Mouse (Mus musculus) hindbrain, embryonic 10.5 days (tissue): Measurements from ENCODE around the gene Pcdh8. TPM values are rescaled to one million over a fixed set of nuclear protein-coding genes. Genes with fewer than 3 reads are reported as not detected.

Experiments
- DNase-seq: peaks from one replicate; pipeline ENCODE4 v3.0.0-alpha.2; 2017; ENCODE audit warnings: low spot score
- H3K27ac ChIP-seq: fragments of 300-500 bp; sonication (generic); 2 replicates; pipeline ENCODE4 v1.5.1; 2016; ENCODE audit warnings: mild to moderate bottlenecking, moderate library complexity
- H3K27me3 ChIP-seq: fragments of 300-500 bp; sonication (generic); 2 replicates; pipeline ENCODE4 v1.6.1; 2016; ENCODE audit warnings: mild to moderate bottlenecking; ENCODE audit not compliant: poor library complexity, insufficient read depth, severe bottlenecking
- H3K36me3 ChIP-seq: fragments of 300-500 bp; sonication (generic); 2 replicates; pipeline ENCODE4 v1.6.1; 2016; ENCODE audit warnings: mild to moderate bottlenecking, moderate library complexity
- H3K4me1 ChIP-seq: fragments of 300-500 bp; sonication (generic); replicated peaks from 2 replicates; pipeline ENCODE4 v1.6.1; 2016; ENCODE audit warnings: mild to moderate bottlenecking
- H3K4me3 ChIP-seq: fragments of 300-500 bp; sonication (generic); 2 replicates; pipeline ENCODE4 v1.5.1; 2016; ENCODE audit warnings: mild to moderate bottlenecking, moderate library complexity
- H3K9me3 ChIP-seq: fragments of 300-500 bp; sonication (generic); 2 replicates; pipeline ENCODE4 v1.6.1; 2016; ENCODE audit warnings: mild to moderate bottlenecking, moderate library complexity
- WGBS: fragments of 180-500 bp; shearing (Covaris S2); methylation state at CpG from one replicate; pipeline ENCODE4 v1.1.7; 2016; 5-methylcytosine and 5-hydroxymethylcytosine counted together
- microRNA counts: library from miRNA; unstranded; fragments of <30 nt; microRNA quantifications from one replicate; lab custom pipeline; 2017
- polyA plus RNA-seq: library from polyadenylated mRNA; unstranded; fragments of >200 nt; fragmentation: Nextera tagmentation; extraction: Ambion mirVana; gene quantifications from 2 replicates; pipeline ENCODE4 v1.2.1, GENCODE M21; 2016

The Pcdh8 gene
- polyA plus RNA-seq, 1 experiment from 2014 or later: 41.3 TPM

DNA sequence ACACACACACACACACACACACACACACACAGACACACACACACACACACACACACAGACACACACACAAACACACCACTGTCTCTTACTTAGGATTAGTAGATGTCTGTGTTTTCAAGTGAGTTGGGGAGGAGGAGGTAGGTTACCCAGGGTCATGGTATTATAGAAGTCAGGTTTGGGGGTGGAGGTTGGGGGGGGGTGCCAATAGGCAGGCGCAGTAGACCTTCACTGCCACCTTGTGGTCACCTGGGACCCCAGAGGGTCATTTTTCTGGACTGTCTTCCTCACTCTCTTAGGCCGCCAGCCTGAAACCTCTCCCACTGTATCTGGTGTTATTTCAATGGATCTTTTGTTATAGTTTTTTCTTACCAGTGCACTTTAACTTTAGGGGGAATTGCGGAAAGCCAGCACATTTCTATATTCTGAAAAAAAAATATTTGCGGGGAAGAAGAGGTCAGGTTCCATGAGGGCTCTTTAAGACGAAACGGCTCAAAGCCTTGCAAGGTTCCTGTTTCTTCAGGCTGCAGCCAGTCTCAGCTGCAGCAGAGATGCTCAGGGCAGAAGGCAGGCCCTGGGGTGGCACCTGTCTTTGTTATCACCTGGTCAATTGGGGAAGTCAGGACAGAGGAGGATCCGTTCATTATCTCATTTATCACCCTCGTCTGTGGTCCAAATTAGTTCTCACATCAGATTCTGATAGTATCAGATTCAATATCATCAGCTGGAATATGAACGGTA is 33.3 kb downstream of the Pcdh8 start:
- WGBS: 68% methylated on average over 9 of the region's 9 CpGs
- H3K4me3 ChIP-seq: no peak overlapping the region

DNA sequence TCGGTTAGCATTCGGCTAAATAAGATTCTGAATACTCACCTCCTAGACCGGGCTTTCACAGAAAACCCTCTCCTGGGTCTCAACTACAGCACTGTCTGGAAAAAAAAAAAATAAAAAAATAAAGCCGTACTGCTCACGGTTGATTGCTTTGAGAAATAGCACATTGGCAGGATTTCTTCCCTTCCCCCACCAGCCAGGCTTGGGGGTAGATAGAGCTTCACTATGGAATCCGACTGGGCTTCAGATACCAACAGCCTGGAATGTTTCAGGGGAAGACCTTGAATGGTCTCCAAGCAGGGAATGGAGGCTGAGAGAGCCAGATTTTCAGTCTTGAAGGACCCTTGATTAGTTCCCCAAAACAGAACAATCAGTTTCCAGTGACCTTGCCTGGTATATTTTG is 34.3 kb downstream of the Pcdh8 start:
- H3K9me3 ChIP-seq: no peaks in the 10 kb centered on the region
- DNase-seq: no peak
- H3K27me3 ChIP-seq: no peaks in the 10 kb centered on the region
- peak overlapping the region; percentile 56; the same call in 1 of the 2 replicates for H3K27ac ChIP-seq
- WGBS: 72% methylated on average over 6 of the region's 6 CpGs
- no peaks in the 10 kb centered on the region for H3K36me3 ChIP-seq
- H3K4me1 ChIP-seq: no peaks in the 10 kb centered on the region
- no peak overlapping the region for H3K4me3 ChIP-seq

More for the DNA sequence above, 33.3 kb downstream of the Pcdh8 start:
- H3K36me3 ChIP-seq: no peaks in the 10 kb centered on the region
- no peak overlapping the region for H3K27ac ChIP-seq
- no peaks in the 10 kb centered on the region for H3K27me3 ChIP-seq
- H3K4me1 ChIP-seq: no peaks in the 10 kb centered on the region
- H3K9me3 ChIP-seq: no peaks in the 10 kb centered on the region
- peak; percentile 45 for DNase-seq

DNA sequence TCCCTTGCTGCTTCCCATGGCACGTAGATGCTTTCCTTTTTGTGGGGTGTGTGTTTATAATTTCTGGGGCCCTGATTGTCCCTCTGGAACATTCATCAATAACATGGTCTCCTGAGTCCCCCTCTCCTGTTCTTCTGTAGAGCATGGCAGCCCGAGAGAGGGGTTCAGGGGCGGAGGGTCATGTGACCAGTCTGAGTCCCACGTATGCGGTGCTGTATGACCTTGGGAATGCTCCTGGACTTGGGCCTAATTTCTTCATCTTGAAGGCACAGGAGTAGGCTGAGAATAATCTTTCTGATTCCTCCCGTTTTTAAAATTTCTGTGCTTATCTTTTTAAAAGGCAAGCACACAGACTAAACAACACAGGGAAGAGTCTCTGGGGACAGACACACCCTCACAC is 37.6 kb downstream of the Pcdh8 start:
- Histone ChIP-seq H3K36me3 (no peaks in the 10 kb centered on the region), H3K9me3 (no peaks in the 10 kb centered on the region), H3K4me1 (no peaks in the 10 kb centered on the region), H3K4me3 (no peak overlapping the region), H3K27me3 (no peaks in the 10 kb centered on the region), H3K27ac (no peak overlapping the region)
- WGBS: 83% methylated on average over 6 of the region's 6 CpGs
- DNase-seq: no peak

DNA sequence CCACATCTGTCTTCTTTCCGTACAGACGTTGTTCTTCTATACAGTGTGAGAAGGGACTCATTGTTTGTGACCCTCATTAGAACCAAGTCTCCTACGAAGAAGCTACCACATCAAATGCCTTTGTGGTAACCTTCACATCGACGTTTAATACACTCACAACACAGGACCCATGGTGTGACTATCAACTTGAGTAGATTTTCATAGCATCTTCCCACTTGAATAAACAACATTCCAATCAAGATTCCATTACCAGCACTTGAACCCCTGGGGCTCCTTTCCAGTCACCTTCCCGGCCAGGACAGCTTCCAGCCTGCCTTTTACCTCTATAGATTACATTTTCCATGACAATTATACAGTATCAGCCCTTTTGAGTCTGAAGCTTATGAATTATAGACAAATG is 42.3 kb downstream of the Pcdh8 start:
- no peaks in the 10 kb centered on the region for H3K9me3 ChIP-seq
- H3K27me3 ChIP-seq: no peaks in the 10 kb centered on the region
- H3K4me3 ChIP-seq: no peak overlapping the region
- DNase-seq: no peak
- no peaks in the 10 kb centered on the region for H3K36me3 ChIP-seq
- no peak overlapping the region for H3K27ac ChIP-seq
- H3K4me1 ChIP-seq: peaks cover 5% of the 10 kb centered on the region; the same call in 1 of the 2 replicates
- 69% methylated on average over 6 of the region's 6 CpGs for WGBS

DNA sequence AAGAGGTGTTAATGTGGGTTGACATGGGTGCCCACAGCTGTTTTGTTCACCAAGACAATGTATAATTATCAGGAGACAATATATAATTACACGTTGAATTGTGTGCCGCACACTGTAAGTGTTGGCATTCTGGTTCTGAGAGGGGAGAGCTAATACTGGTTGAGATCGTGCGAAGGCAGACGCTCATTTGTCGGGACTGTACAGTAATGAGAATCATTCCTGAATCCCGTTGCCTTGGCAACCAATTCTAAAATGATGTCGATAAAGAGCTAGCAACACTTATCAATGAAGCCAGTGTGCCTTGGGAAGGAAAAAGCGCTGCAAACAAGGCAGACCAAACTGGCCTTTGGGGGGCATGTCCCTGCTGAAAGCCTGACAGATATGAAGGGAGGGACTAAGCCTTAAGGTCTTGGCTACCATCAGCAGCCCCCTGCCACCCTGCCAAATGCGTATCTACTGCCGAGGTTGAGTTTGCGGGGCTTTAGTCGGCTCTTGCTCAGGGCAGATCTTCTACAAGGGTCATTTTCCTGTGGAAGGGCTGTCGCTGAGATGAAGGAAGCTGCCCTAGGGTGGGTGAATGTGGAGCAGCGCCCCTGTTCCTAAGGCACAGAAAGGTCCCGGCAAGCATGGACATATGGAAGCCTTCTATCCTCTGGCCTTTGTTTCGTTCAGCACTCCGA is 47.0 kb downstream of the Pcdh8 start:
- WGBS: 86% methylated on average over 18 of the region's 18 CpGs
- Histone ChIP-seq H3K9me3 (no peaks in the 10 kb centered on the region), H3K4me1 (peaks cover 18% of the 10 kb centered on the region; the same call in 1 of the 2 replicates), H3K4me3 (no peak overlapping the region), H3K36me3 (no peaks in the 10 kb centered on the region), H3K27ac (peak overlapping the region; percentile 66), H3K27me3 (no peaks in the 10 kb centered on the region)
- no peak for DNase-seq

DNA sequence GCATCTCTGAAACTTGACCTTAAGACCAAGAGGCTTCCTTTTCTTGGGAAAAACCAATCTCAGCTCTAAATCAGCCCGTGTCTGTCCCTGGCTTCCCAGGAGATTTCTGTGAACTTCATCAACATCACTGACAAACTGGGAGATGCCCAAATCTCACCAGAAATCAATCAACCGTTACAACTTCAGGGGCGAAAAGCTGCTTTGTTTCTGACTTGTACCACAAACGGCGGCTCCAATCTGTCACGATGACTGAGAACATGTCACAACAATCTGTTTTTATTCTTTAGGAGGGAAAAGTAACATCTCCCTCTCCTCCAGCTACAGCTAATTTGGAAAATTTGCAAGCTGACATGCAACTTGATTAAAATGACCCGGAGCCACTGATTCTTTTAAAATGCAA is 48.9 kb downstream of the Pcdh8 start:
- Histone ChIP-seq H3K9me3 (no peaks in the 10 kb centered on the region), H3K36me3 (no peaks in the 10 kb centered on the region), H3K4me3 (no peak overlapping the region), H3K27me3 (no peaks in the 10 kb centered on the region), H3K4me1 (peaks cover 18% of the 10 kb centered on the region; the same call in 1 of the 2 replicates), H3K27ac (0 out of 2 replicates have a peak overlapping the region, but pooled peaks have one; percentile 23)
- DNase-seq: no peak
- 52% methylated on average over 7 of the region's 7 CpGs for WGBS

MicroRNA genes within 50 kb of the gene (microRNA counts, 519-probe panel; counts per million panel counts)
- 1,255 counts per million, percentile 77 among the panel's probes with 10 or more counts for microRNA mmu-miR-759 (lab: Ali Mortazavi, UCI)

Other genes with a start within 250 kb of the Pcdh8 start
- 139 and 154 TPM in 2 replicates for gene Sugt1, start 183.6 kb downstream of the Pcdh8 start, polyA plus RNA-seq
- gene Cnmd, start 109.1 kb downstream of the Pcdh8 start, polyA plus RNA-seq: 17.3 and 20.8 TPM in 2 replicates
- gene Olfm4, start 212.8 kb upstream of the Pcdh8 start, polyA plus RNA-seq: 0.38 and 0.39 TPM in 2 replicates